Mouse (Mus musculus) MEL (cell line): ENCODE data around the gene Trdmt1. TPM values are rescaled to one million over a fixed set of nuclear protein-coding genes. Genes with fewer than 3 reads are reported as not detected.

ENCODE experiments used
- DNase-seq: peaks from one replicate; pipeline ENCODE4 v3.0.0; 2011; ENCODE audit warnings: low read depth, low spot score
- H3K27ac ChIP-seq: 2 replicates; pipeline ENCODE4 v1.5.1; 2012; ENCODE audit warnings: low read depth, mild to moderate bottlenecking, control low read depth, low read length, moderate library complexity; ENCODE audit not compliant: control insufficient read depth
- H3K27me3 ChIP-seq, 2 experiments: fragments of 150-350 bp in 1 of 2; sonication (generic) in 1 of 2; 2 replicates each; pipeline ENCODE4 v1.6.1; 2012; ENCODE audit warnings: low read length in 2 of 2, mild to moderate bottlenecking in 2 of 2, improper control_type of control experiment in 1 of 2, moderate library complexity in 1 of 2; ENCODE audit not compliant: insufficient read depth in 2 of 2, control insufficient read depth in 1 of 2
- H3K36me3 ChIP-seq, 2 experiments: 2 replicates each; pipeline ENCODE4 v1.6.1; 2012 to 2014; ENCODE audit warnings: low read length in 2 of 2, improper control_type of control experiment in 1 of 2, inconsistent platforms in 1 of 2, mild to moderate bottlenecking in 1 of 2; ENCODE audit not compliant: insufficient read depth in 2 of 2, control insufficient read depth in 1 of 2
- H3K4me1 ChIP-seq, 2 experiments: fragments of 150-350 bp in 1 of 2; sonication (generic) in 1 of 2; 2 replicates each; pipeline ENCODE4 v1.6.1; 2012; ENCODE audit warnings: low read length in 2 of 2, improper control_type of control experiment in 1 of 2, mild to moderate bottlenecking in 1 of 2; ENCODE audit not compliant: insufficient read depth in 2 of 2, control insufficient read depth in 1 of 2
- H3K4me3 ChIP-seq, 2 experiments: fragments of 150-350 bp in 1 of 2; sonication (generic) in 1 of 2; 2 replicates each; pipeline ENCODE4 v1.5.1; 2012; ENCODE audit warnings: low read depth in 2 of 2, low read length in 2 of 2, mild to moderate bottlenecking in 2 of 2, moderate library complexity in 2 of 2, control low read depth in 1 of 2, improper control_type of control experiment in 1 of 2; ENCODE audit not compliant: control insufficient read depth in 1 of 2, insufficient read depth in 1 of 2
- H3K79me2 ChIP-seq: 2 replicates; pipeline ENCODE4 v1.6.1; 2012; ENCODE audit warnings: mild to moderate bottlenecking, low read length, moderate library complexity; ENCODE audit not compliant: control insufficient read depth, poor library complexity, insufficient read depth
- H3K9ac ChIP-seq: 2 replicates; pipeline ENCODE4 v1.6.1; 2012; ENCODE audit warnings: low read depth, mild to moderate bottlenecking, control low read depth, low read length, moderate library complexity; ENCODE audit not compliant: control insufficient read depth, poor library complexity, severe bottlenecking
- H3K9me3 ChIP-seq: fragments of 150-350 bp; sonication (generic); replicated peaks from 2 replicates; pipeline ENCODE4 v1.6.1; 2012; ENCODE audit warnings: mild to moderate bottlenecking, low read length, improper control_type of control experiment, moderate library complexity; ENCODE audit not compliant: insufficient read depth
- BHLHE40 ChIP-seq: IDR thresholded peaks from 2 replicates; pipeline ENCODE4 v1.6.1; 2012; ENCODE audit warnings: low read depth, mild to moderate bottlenecking, inconsistent platforms, low read length, improper control_type of control experiment, borderline replicate concordance
- CHD1 ChIP-seq: IDR thresholded peaks from 2 replicates; pipeline ENCODE4 v1.6.1; 2012; ENCODE audit warnings: low read depth, mild to moderate bottlenecking, inconsistent platforms, low read length, improper control_type of control experiment
- CHD2 ChIP-seq: IDR thresholded peaks from 2 replicates; pipeline ENCODE4 v1.6.1; 2011; ENCODE audit warnings: low read length, improper control_type of control experiment
- CTCF ChIP-seq, 3 experiments: IDR thresholded peaks in 2 of 3; conservative IDR thresholded peaks in 1 of 3; 2 replicates each; pipeline ENCODE4 v1.5.1; 2011 to 2012; ENCODE audit warnings: low read length in 3 of 3, low read depth in 2 of 3, mild to moderate bottlenecking in 2 of 3, improper control_type of control experiment in 1 of 3, inconsistent platforms in 1 of 3, mixed read lengths in 1 of 3, moderate library complexity in 1 of 3; ENCODE audit not compliant: control insufficient read depth in 1 of 3, insufficient read depth in 1 of 3, poor library complexity in 1 of 3, severe bottlenecking in 1 of 3
- ELF1 ChIP-seq: IDR thresholded peaks from 2 replicates; pipeline ENCODE4 v1.6.1; 2014; ENCODE audit warnings: low read depth, mild to moderate bottlenecking, inconsistent platforms, low read length, improper control_type of control experiment, moderate library complexity
- EP300 ChIP-seq, 2 experiments: IDR thresholded peaks; 2 replicates each; pipeline ENCODE4 v1.6.1; 2011; ENCODE audit warnings: improper control_type of control experiment in 2 of 2, low read length in 2 of 2, low read depth in 1 of 2, mild to moderate bottlenecking in 1 of 2
- ETS1 ChIP-seq: IDR thresholded peaks from 2 replicates; pipeline ENCODE4 v1.6.1; 2012; ENCODE audit warnings: low read depth, mild to moderate bottlenecking, inconsistent platforms, low read length, improper control_type of control experiment, moderate library complexity
- GATA1 ChIP-seq: IDR thresholded peaks from 2 replicates; pipeline ENCODE4 v1.6.1; 2011; ENCODE audit warnings: low read depth, low read length, improper control_type of control experiment
- JUND ChIP-seq: IDR thresholded peaks from 2 replicates; pipeline ENCODE4 v1.6.1; 2011; ENCODE audit warnings: low read depth, mild to moderate bottlenecking, improper control_type of control experiment, low read length
- KAT2A ChIP-seq: conservative IDR thresholded peaks from 2 replicates; pipeline ENCODE4 v1.6.1; 2012; ENCODE audit warnings: low read depth, low read length, improper control_type of control experiment, inconsistent platforms
- MAFK ChIP-seq: IDR thresholded peaks from 2 replicates; pipeline ENCODE4 v1.6.1; 2011; ENCODE audit warnings: low read depth, mild to moderate bottlenecking, low read length, improper control_type of control experiment, borderline replicate concordance
- MAX ChIP-seq: IDR thresholded peaks from 2 replicates; pipeline ENCODE4 v1.6.1; 2011; ENCODE audit warnings: low read length, improper control_type of control experiment
- MAZ ChIP-seq: IDR thresholded peaks from 2 replicates; pipeline ENCODE4 v1.6.1; 2012; ENCODE audit warnings: low read depth, mild to moderate bottlenecking, inconsistent platforms, low read length, improper control_type of control experiment
- MEF2A ChIP-seq: IDR thresholded peaks from 2 replicates; pipeline ENCODE4 v1.6.1; 2014; ENCODE audit warnings: low read depth, mild to moderate bottlenecking, inconsistent platforms, low read length, improper control_type of control experiment; ENCODE audit not compliant: poor library complexity, insufficient replicate concordance, severe bottlenecking; ENCODE audit errors: extremely low read depth
- MXI1 ChIP-seq: IDR thresholded peaks from 2 replicates; pipeline ENCODE4 v1.6.1; 2011; ENCODE audit warnings: mild to moderate bottlenecking, low read depth, low read length, improper control_type of control experiment
- MYB ChIP-seq: IDR thresholded peaks from 2 replicates; pipeline ENCODE4 v1.6.1; 2011; ENCODE audit warnings: mild to moderate bottlenecking, low read depth, low read length, improper control_type of control experiment
- MYC ChIP-seq: IDR thresholded peaks from 2 replicates; pipeline ENCODE4 v1.6.1; 2011; ENCODE audit warnings: low read depth, mild to moderate bottlenecking, low read length, improper control_type of control experiment, moderate library complexity
- NELFE ChIP-seq: IDR thresholded peaks from 2 replicates; pipeline ENCODE4 v1.6.1; 2011; ENCODE audit warnings: low read depth, low read length, improper control_type of control experiment
- POLR2A ChIP-seq, 2 experiments: IDR thresholded peaks; 2 replicates each; pipeline ENCODE4 v1.6.1; 2011 to 2012; ENCODE audit warnings: low read length in 2 of 2, mild to moderate bottlenecking in 2 of 2, control low read depth in 1 of 2, improper control_type of control experiment in 1 of 2, low read depth in 1 of 2, moderate library complexity in 1 of 2; ENCODE audit not compliant: control insufficient read depth in 1 of 2, insufficient read depth in 1 of 2, poor library complexity in 1 of 2
- POLR2AphosphoS2 ChIP-seq: IDR thresholded peaks from 2 replicates; pipeline ENCODE4 v1.6.1; 2011; ENCODE audit warnings: low read length, improper control_type of control experiment
- POLR2AphosphoS5 ChIP-seq: IDR thresholded peaks from 2 replicates; pipeline ENCODE4 v1.6.1; 2012; ENCODE audit warnings: low read depth, borderline replicate concordance, mild to moderate bottlenecking, inconsistent platforms, low read length, moderate library complexity, mixed read lengths
- RAD21 ChIP-seq: IDR thresholded peaks from 2 replicates; pipeline ENCODE4 v1.6.1; 2011; ENCODE audit warnings: mild to moderate bottlenecking, low read depth, low read length, improper control_type of control experiment
- RCOR1 ChIP-seq: IDR thresholded peaks from 2 replicates; pipeline ENCODE4 v1.6.1; 2012; ENCODE audit warnings: low read depth, mild to moderate bottlenecking, inconsistent platforms, low read length, improper control_type of control experiment
- SIN3A ChIP-seq: IDR thresholded peaks from 2 replicates; pipeline ENCODE4 v1.6.1; 2012; ENCODE audit warnings: low read length, improper control_type of control experiment, inconsistent platforms
- SMC3 ChIP-seq: IDR thresholded peaks from 2 replicates; pipeline ENCODE4 v1.6.1; 2011; ENCODE audit warnings: low read depth, low read length, improper control_type of control experiment
- TBP ChIP-seq: IDR thresholded peaks from 2 replicates; pipeline ENCODE4 v1.8.0; 2011; ENCODE audit warnings: low read depth, low read length, improper control_type of control experiment
- TCF12 ChIP-seq: IDR thresholded peaks from 2 replicates; pipeline ENCODE4 v1.6.1; 2014; ENCODE audit warnings: low read depth, mild to moderate bottlenecking, inconsistent platforms, low read length, improper control_type of control experiment, moderate library complexity
- USF1 ChIP-seq: IDR thresholded peaks from 2 replicates; pipeline ENCODE4 v1.6.1; 2014; ENCODE audit warnings: low read depth, mild to moderate bottlenecking, inconsistent platforms, low read length, improper control_type of control experiment, moderate library complexity
- USF2 ChIP-seq, 2 experiments: IDR thresholded peaks; 2 replicates each; pipeline ENCODE4 v1.6.1; 2011 to 2012; ENCODE audit warnings: improper control_type of control experiment in 2 of 2, low read length in 2 of 2, borderline replicate concordance in 1 of 2, inconsistent platforms in 1 of 2, low read depth in 1 of 2, mild to moderate bottlenecking in 1 of 2; ENCODE audit not compliant: insufficient read depth in 1 of 2
- ZKSCAN1 ChIP-seq: IDR thresholded peaks from 2 replicates; pipeline ENCODE4 v1.6.1; 2012; ENCODE audit warnings: low read depth, mild to moderate bottlenecking, inconsistent platforms, low read length, improper control_type of control experiment, moderate library complexity
- ZMIZ1 ChIP-seq: IDR thresholded peaks from 2 replicates; pipeline ENCODE4 v1.6.1; 2012; ENCODE audit warnings: low read depth, mild to moderate bottlenecking, inconsistent platforms, low read length, improper control_type of control experiment, moderate library complexity
- ZNF384 ChIP-seq: IDR thresholded peaks from 2 replicates; pipeline ENCODE4 v1.6.1; 2012; ENCODE audit warnings: low read depth, mild to moderate bottlenecking, inconsistent platforms, low read length, improper control_type of control experiment
- polyA plus RNA-seq, 2 experiments: library from polyadenylated mRNA; stranded (reverse) in 1 of 2; unstranded in 1 of 2; fragments of >175 nt in 1 of 2; fragments of >200 nt in 1 of 2; gene quantifications; 2 replicates each; pipeline versions ENCODE4 v1.2.1 to v1.2.4; 2012; ENCODE audit warnings: low replicate concordance in 2 of 2, low read depth in 1 of 2; ENCODE audit not compliant: insufficient read length in 2 of 2, insufficient read depth in 1 of 2, missing spikeins in 1 of 2
- total RNA-seq: library from RNA; depleted of rRNA; stranded (reverse); fragments of 300-350 nt; gene quantifications from 2 replicates; pipeline ENCODE4 v1.2.3, GENCODE M21; 2012

Trdmt1 gene
- total and polyA plus RNA-seq, 3 experiments: 8.6 to 9.2 TPM; not detected in 1

DNA sequence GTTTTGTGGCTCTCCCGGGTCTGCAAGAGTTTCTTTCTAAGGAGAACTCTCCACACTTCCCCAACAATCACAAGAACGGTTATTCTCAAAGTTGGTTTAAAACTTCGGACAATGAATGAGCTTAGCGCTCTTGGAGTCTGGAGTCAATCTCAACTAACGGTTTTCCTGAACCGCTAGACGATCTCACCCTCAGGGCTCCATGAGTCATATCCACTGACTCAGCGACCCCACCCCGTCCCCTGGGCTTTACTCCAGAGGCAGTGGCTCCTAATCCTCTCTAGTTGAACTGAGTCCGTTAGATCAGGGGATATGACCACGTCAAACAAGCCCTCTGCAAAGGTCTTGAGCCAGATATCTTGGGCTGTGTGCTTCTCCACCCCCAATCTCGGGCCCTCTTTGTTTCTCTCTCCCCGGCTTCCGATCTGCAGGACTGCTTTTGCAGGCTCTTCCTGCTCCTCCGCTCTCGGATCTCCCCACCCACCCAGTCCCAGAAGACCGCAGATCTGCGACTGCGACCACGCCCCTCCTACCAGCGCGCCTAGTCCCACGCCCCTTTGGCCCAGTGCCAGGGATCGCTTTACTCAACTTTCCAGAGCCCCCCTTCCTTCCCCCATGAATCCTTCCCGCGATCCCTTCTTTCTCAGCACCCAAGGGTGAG lies 29.1 kb upstream of the Trdmt1 start, which contains the start of gene Vim (continued):
- TF ChIP-seq POLR2AphosphoS5: no peak
- no peak for TF ChIP-seq ELF1
- no peak for TF ChIP-seq MYC

DNA sequence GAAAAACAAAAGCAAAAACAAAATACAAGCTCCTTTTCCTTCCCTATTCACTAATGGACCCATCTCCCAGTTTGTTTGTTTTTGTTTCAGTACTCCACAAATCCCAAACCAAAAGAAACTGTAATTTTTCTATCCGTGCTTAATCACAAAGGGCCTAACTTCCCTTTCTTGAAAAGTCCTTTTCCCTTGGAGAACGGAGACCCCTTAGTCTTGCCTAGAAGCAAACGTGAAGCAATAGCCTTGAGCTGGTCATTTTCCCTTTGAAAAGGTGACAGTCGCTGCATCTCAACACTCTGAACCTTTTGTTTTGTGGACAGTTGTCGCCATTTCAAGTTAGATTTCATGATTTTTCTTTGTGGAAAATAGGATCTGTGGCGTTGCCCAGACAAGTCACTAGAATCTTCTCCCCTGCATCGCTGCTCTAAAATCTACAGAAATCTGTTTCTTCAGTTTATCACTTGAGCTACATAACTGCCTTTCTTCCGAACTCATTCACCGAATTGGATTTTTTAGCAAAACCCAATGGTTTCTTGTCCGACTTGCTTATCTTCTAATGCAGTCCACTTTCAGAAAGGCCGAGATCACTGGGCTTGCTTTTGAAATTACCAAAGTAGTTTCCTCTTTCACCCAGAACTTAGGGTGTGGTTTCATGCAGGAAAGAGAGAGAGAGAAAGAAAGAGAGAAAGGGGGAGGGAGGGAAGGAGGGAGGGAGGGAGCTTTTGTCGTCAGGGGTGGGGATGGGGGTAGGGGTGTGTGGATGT lies 28.4 kb upstream of the Trdmt1 start:
- no peaks in the 10 kb centered on the region for H3K79me2 ChIP-seq
- no peaks in the 10 kb centered on the region for H3K27me3 ChIP-seq
- no peaks in the 10 kb centered on the region for H3K9me3 ChIP-seq
- peak overlapping the region; percentile 45 for H3K9ac ChIP-seq
- DNase-seq: peak; percentile 78
- peak overlapping the region; percentile 93 for H3K27ac ChIP-seq
- peaks cover 0 to 16% of the 10 kb centered on the region in 2 experiments; a peak in 3 of 4 replicates for H3K4me1 ChIP-seq
- peak overlapping the region; percentile 72 to 78 for H3K4me3 ChIP-seq
- H3K36me3 ChIP-seq: peaks cover 0 to 16% of the 10 kb centered on the region in 2 experiments; a peak in 3 of 4 replicates
- TF ChIP-seq NELFE (no peak), USF1 (no peak), ZMIZ1 (no peak), POLR2AphosphoS5 (no peak), ETS1 (no peak), MAZ (peak; percentile 57; the same call in 1 of the 2 replicates), SMC3 (no peak), ZNF384 (no peak), MAFK (no peak), SIN3A (no peak; the same call in 1 of the 2 replicates), CHD2 (no peak), CTCF (IDR thresholded peaks at IDR 0.05 in 2 of 3, conservative IDR thresholded peaks at IDR 0.05 in 1 of 3; ENCODE audit: control insufficient read depth in 1 of 3, insufficient read depth in 1 of 3, low read depth in 2 of 3, low read length in 3 of 3, poor library complexity in 1 of 3, severe bottlenecking in 1 of 3) (no peak), RCOR1 (0 out of 2 replicates have a peak, but pooled peaks have one; percentile 9), TCF12 (0 out of 2 replicates have a peak, but pooled peaks have one; percentile 7), BHLHE40 (no peak), POLR2A (IDR thresholded peaks at IDR 0.05; ENCODE audit: control insufficient read depth in 1 of 2, insufficient read depth in 1 of 2, low read depth in 1 of 2, low read length in 2 of 2, poor library complexity in 1 of 2) (no peak), MEF2A (no peak), KAT2A (no peak), MXI1 (no peak; the same call in 1 of the 2 replicates), JUND (no peak), USF2 (IDR thresholded peaks at IDR 0.05; ENCODE audit: borderline replicate concordance in 1 of 2, insufficient read depth in 1 of 2, low read depth in 1 of 2, low read length in 2 of 2) (no peak), ELF1 (no peak), RAD21 (no peak), CHD1 (0 out of 2 replicates have a peak, but pooled peaks have one; percentile 22), MAX (no peak), ZKSCAN1 (no peak), EP300 (IDR thresholded peaks at IDR 0.05; ENCODE audit: low read depth in 1 of 2, low read length in 2 of 2) (peak in 1 of 2 experiments; percentile 5; a peak in 1 of 4 replicates), MYB (no peak), GATA1 (0 out of 2 replicates have a peak, but pooled peaks have one; percentile 32), TBP (no peak), POLR2AphosphoS2 (no peak)
